In genomic region chr6:60409094-60409493, GRCm38 (mm10) we compare ENCODE assay signal across 14 mouse cellular contexts.
"Had no signal": no experiment of that assay in that cellular context is flagged by ENCODE, and none has a peak within 500 bp of the region (broad histone marks: within the 10 kb centered on the region; RNA-seq: fewer than 3 reads in every experiment).

No protein-coding gene starts in this region.

- H3K9ac ChIP-seq: lung, embryonic 15.5 days; midbrain, embryonic 13.5 days; midbrain, embryonic 15.5 days; neural tube, embryonic 12.5 days; stomach, embryonic 15.5 days had no signal

- H3K4me3 ChIP-seq: lung, embryonic 15.5 days; megakaryocyte, embryonic 14.5 days; midbrain, embryonic 13.5 days; midbrain, embryonic 15.5 days; neural tube, embryonic 12.5 days; stomach, embryonic 15.5 days had no signal

- H3K9me3 ChIP-seq: lung, embryonic 15.5 days; midbrain, embryonic 13.5 days; midbrain, embryonic 15.5 days; neural tube, embryonic 12.5 days; stomach, embryonic 15.5 days had no signal

- H3K4me1 ChIP-seq: lung, embryonic 15.5 days; megakaryocyte, embryonic 14.5 days; midbrain, embryonic 13.5 days; midbrain, embryonic 15.5 days; neural tube, embryonic 12.5 days; stomach, embryonic 15.5 days had no signal

- H3K27me3 ChIP-seq: lung, embryonic 15.5 days; megakaryocyte, embryonic 14.5 days; midbrain, embryonic 13.5 days; midbrain, embryonic 15.5 days; neural tube, embryonic 12.5 days; stomach, embryonic 15.5 days had no signal

- H3K27ac ChIP-seq: lung, embryonic 15.5 days; macrophage; midbrain, embryonic 13.5 days; midbrain, embryonic 15.5 days; neural tube, embryonic 12.5 days; stomach, embryonic 15.5 days; stomach, postnatal 0 days had no signal

- DNase-seq: lung, postnatal 14 days; lung, postnatal 36 days; right cerebral cortex, postnatal 14 days; thymus, adult 2 months; thymus, postnatal 25 days; thymus, postnatal 4 days had no signal

- H3K36me3 ChIP-seq: lung, embryonic 15.5 days; midbrain, embryonic 13.5 days; midbrain, embryonic 15.5 days; neural tube, embryonic 12.5 days; stomach, embryonic 15.5 days had no signal
